Mouse (Mus musculus) midbrain, embryonic 12.5 days (tissue): ENCODE data around the gene Rab3il1. TPM values are rescaled to one million over a fixed set of nuclear protein-coding genes. Genes with fewer than 3 reads are reported as not detected.

Experiments used
- ATAC-seq: fragments of 200-750 bp; cut with Nextera tagmentation; 2 replicates; pipeline ENCODE4 v1.8.0; 2017; ENCODE audit warnings: low read depth, moderate TSS enrichment, moderate library complexity; ENCODE audit not compliant: low FRiP score
- H3K27ac ChIP-seq: fragments of 300-500 bp; sonication (generic); replicated peaks from 2 replicates; pipeline ENCODE4 v1.5.1; 2016; ENCODE audit warnings: mild to moderate bottlenecking
- H3K27me3 ChIP-seq: fragments of 300-500 bp; sonication (generic); 2 replicates; pipeline ENCODE4 v1.6.1; 2016; ENCODE audit warnings: mild to moderate bottlenecking
- H3K36me3 ChIP-seq: fragments of 300-500 bp; sonication (generic); 2 replicates; pipeline ENCODE4 v1.6.1; 2016
- H3K4me1 ChIP-seq: fragments of 300-500 bp; sonication (generic); 2 replicates; pipeline ENCODE4 v1.6.1; 2016
- H3K4me2 ChIP-seq: fragments of 300-500 bp; sonication (generic); replicated peaks from 2 replicates; pipeline ENCODE4 v1.6.1; 2016; ENCODE audit warnings: mild to moderate bottlenecking, moderate library complexity
- H3K4me3 ChIP-seq: fragments of 300-500 bp; sonication (generic); 2 replicates; pipeline ENCODE4 v1.5.1; 2016; ENCODE audit warnings: mild to moderate bottlenecking
- H3K9ac ChIP-seq: fragments of 300-500 bp; sonication (generic); replicated peaks from 2 replicates; pipeline ENCODE4 v1.6.1; 2016; ENCODE audit warnings: mild to moderate bottlenecking, moderate library complexity
- H3K9me3 ChIP-seq: fragments of 300-500 bp; sonication (generic); 2 replicates; pipeline ENCODE4 v1.6.1; 2016; ENCODE audit warnings: mild to moderate bottlenecking
- WGBS: fragments of 180-500 bp; shearing (Covaris S2); methylation state at CpG from one replicate; pipeline ENCODE4 v1.1.7; 2016; 5-methylcytosine and 5-hydroxymethylcytosine counted together
- polyA plus RNA-seq: library from polyadenylated mRNA; unstranded; fragments of >200 nt; fragmentation: Nextera tagmentation; extraction: Ambion mirVana; gene quantifications from 2 replicates; pipeline ENCODE4 v1.2.1, GENCODE M21; 2016

Gene Rab3il1
- polyA plus RNA-seq: 28.2 and 34.2 TPM in 2 replicates

GRCm38 (mm10) chr19:10001206-10001969 lies at the start of gene Rab3il1, which contains the start of gene Best1:
Rab3il1 (plus strand) TSS chr19:10001669.
Best1 (minus strand) TSS chr19:10001633.
- no peaks in the 10 kb centered on the region for H3K36me3 ChIP-seq
- H3K4me1 ChIP-seq: no peaks in the 10 kb centered on the region
- WGBS: 79% methylated on average over 7 of the region's 7 CpGs
- no peak within 1 kb of the TSS for H3K4me3 ChIP-seq
- ATAC-seq: no peak
- H3K27ac ChIP-seq: no peak within 1 kb of the TSS
- no peak within 1 kb of the TSS for H3K4me2 ChIP-seq
- no peak within 1 kb of the TSS for H3K9ac ChIP-seq
- no peaks in the 10 kb centered on the region for H3K9me3 ChIP-seq
- no peaks in the 10 kb centered on the region for H3K27me3 ChIP-seq

- no peak overlapping the region for H3K27ac ChIP-seq
- 72% methylated on average over 3 of the region's 3 CpGs for WGBS
- no peaks in the 10 kb centered on the region for H3K36me3 ChIP-seq
- no peak overlapping the region for H3K4me2 ChIP-seq
- H3K27me3 ChIP-seq: no peaks in the 10 kb centered on the region
- H3K9me3 ChIP-seq: no peaks in the 10 kb centered on the region
- no peak overlapping the region for H3K9ac ChIP-seq
- H3K4me3 ChIP-seq: no peak overlapping the region
- ATAC-seq: no peak
- H3K4me1 ChIP-seq: peaks cover 12% of the 10 kb centered on the region
Observed at GRCm38 (mm10) chr19:9952390-9952789, 49.1 kb upstream of the Rab3il1 start.

- no peak overlapping the region for H3K9ac ChIP-seq
- ATAC-seq: no peak
- no peaks in the 10 kb centered on the region for H3K9me3 ChIP-seq
- H3K27ac ChIP-seq: no peak overlapping the region
- 91% methylated on average over 3 of the region's 3 CpGs for WGBS
- no peak overlapping the region for H3K4me3 ChIP-seq
- H3K4me2 ChIP-seq: no peak overlapping the region
- H3K27me3 ChIP-seq: no peaks in the 10 kb centered on the region
- H3K36me3 ChIP-seq: no peaks in the 10 kb centered on the region
- H3K4me1 ChIP-seq: peaks cover 12% of the 10 kb centered on the region
Observed at GRCm38 (mm10) chr19:9952912-9953311, 48.6 kb upstream of the Rab3il1 start.

DNA sequence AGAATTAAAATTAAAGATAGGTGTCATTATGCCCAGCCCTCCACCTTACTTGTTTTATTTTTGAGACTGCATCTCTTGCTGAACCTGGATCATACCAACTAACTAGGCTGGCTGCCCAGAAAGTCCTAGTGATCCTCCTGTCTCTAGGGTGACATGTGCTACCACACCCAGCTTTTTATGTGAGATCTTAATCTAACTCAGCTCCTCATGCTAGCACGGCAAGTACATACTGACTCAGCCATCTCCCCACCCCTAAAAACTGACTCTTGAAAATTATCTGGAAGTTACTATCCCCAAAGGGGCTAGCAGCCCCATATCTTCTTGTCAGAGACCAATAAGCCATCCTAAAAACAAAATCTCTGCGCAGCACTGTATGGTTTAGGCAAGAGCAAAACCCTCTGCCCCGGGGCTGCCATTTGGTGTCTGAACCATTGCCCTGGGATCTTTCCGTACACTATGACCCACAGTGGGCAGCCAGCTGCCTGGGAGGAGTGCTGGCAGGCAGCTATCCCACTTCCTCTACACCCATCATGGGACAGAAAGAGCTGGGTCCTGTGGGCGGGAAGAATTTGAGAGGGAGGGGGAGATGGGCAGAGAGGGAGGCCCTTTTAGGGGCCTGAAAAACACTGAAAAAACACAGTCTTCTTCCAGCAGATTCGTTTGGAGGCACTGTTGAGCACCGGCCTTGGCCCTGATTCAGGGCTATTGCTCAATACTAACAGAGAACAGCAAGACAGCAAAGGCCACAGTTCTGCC lies 47.2 kb upstream of the Rab3il1 start:
- Histone ChIP-seq H3K27ac (no peak overlapping the region), H3K27me3 (no peaks in the 10 kb centered on the region), H3K4me3 (no peak overlapping the region), H3K36me3 (no peaks in the 10 kb centered on the region), H3K4me2 (no peak overlapping the region), H3K9ac (no peak overlapping the region), H3K9me3 (no peaks in the 10 kb centered on the region), H3K4me1 (peaks cover 12% of the 10 kb centered on the region)
- no peak for ATAC-seq
- WGBS: 53% methylated on average over 7 of the region's 7 CpGs

DNA sequence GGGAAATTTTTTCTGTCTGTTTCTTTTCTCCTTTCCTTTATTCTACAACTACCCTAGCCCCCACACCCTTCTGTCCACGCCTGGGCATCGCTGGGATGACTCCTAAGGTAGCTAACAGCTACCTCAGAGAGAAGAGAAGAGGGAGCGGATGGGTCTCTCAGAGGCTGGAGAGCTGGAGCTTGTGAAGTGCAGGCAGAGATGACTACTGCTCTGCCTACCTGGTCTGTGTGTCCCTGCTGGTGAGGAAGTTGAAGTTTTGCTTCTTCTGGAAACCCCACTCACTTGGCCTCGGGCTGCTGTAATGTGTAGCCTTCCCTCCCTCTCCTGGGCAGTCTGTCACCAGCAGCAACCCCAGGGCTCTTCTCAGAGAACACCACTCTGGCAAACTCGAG lies 46.7 kb upstream of the Rab3il1 start:
- Histone ChIP-seq H3K9me3 (no peaks in the 10 kb centered on the region), H3K4me1 (peaks cover 12% of the 10 kb centered on the region), H3K9ac (no peak overlapping the region), H3K27ac (no peak overlapping the region), H3K36me3 (no peaks in the 10 kb centered on the region), H3K4me2 (no peak overlapping the region), H3K27me3 (no peaks in the 10 kb centered on the region), H3K4me3 (no peak overlapping the region)
- ATAC-seq: no peak
- 48% methylated on average over 5 of the region's 5 CpGs for WGBS

DNA sequence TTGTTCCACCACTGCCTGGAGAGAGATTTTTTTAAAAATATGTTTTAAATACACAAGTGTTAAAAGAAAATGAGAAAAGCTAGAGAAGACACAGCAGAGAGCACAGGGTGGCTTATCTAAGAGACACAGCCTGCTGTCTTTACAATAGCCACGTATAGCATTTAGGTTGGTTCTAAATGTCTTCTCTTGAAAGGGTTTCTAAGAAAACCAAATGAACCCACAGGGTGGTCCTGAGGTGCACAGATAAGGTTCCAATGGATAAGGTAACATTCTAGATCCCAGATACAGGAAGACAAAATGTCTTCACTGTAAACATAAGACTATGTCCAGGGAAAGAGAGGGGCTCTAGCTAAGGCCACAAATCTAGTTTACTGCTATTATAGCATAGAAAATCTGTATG lies 46.0 kb upstream of the Rab3il1 start:
- H3K4me3 ChIP-seq: no peak overlapping the region
- no peaks in the 10 kb centered on the region for H3K27me3 ChIP-seq
- no peak for ATAC-seq
- no peaks in the 10 kb centered on the region for H3K36me3 ChIP-seq
- no peaks in the 10 kb centered on the region for H3K9me3 ChIP-seq
- H3K4me2 ChIP-seq: no peak overlapping the region
- H3K27ac ChIP-seq: no peak overlapping the region
- no peak overlapping the region for H3K9ac ChIP-seq
- H3K4me1 ChIP-seq: peaks cover 12% of the 10 kb centered on the region
- WGBS: 78% methylated on average over 1 of the region's 1 CpGs

- Histone ChIP-seq H3K4me2 (no peak overlapping the region), H3K9ac (no peak overlapping the region), H3K9me3 (no peaks in the 10 kb centered on the region), H3K27ac (no peak overlapping the region), H3K36me3 (no peaks in the 10 kb centered on the region), H3K27me3 (no peaks in the 10 kb centered on the region), H3K4me1 (peaks cover 12% of the 10 kb centered on the region), H3K4me3 (no peak overlapping the region)
- no peak for ATAC-seq
- 74% methylated on average over 4 of the region's 4 CpGs for WGBS
Observed at GRCm38 (mm10) chr19:9956624-9957388, 44.7 kb upstream of the Rab3il1 start.

- Histone ChIP-seq H3K9me3 (no peaks in the 10 kb centered on the region), H3K4me2 (no peak overlapping the region), H3K27me3 (no peaks in the 10 kb centered on the region), H3K4me3 (no peak overlapping the region), H3K27ac (no peak overlapping the region), H3K4me1 (peaks cover 12% of the 10 kb centered on the region), H3K9ac (no peak overlapping the region), H3K36me3 (no peaks in the 10 kb centered on the region)
- ATAC-seq: no peak
- 86% methylated on average over 5 of the region's 5 CpGs for WGBS
Observed at GRCm38 (mm10) chr19:9957965-9958364, 43.5 kb upstream of the Rab3il1 start.

DNA sequence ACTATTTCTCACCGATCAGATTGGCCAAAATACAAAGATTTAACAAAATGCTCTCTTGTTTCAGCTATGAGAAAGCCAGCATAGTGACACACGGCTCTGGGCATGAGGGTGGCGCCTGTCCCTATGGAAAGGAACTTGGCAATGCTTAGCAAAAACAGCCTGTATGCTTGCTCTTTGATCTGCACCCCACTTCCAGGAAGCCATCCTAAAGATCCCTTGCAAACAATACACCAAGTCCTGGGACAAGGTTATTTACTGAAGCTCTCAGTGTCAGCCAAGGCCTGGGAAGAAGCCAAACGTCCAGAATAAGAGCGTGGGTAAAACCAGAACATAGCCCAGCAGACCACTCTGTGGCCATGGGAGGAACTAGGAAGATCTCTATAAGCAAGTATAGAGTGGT lies 40.7 kb upstream of the Rab3il1 start:
- no peak for ATAC-seq
- Histone ChIP-seq H3K9me3 (no peaks in the 10 kb centered on the region), H3K27ac (no peak overlapping the region), H3K4me1 (0 out of 2 replicates have a peak, but pooled peaks cover 4% of the 10 kb centered on the region), H3K27me3 (no peaks in the 10 kb centered on the region), H3K9ac (no peak overlapping the region), H3K4me2 (no peak overlapping the region), H3K36me3 (no peaks in the 10 kb centered on the region), H3K4me3 (no peak overlapping the region)
- 89% methylated on average over 5 of the region's 5 CpGs for WGBS

DNA sequence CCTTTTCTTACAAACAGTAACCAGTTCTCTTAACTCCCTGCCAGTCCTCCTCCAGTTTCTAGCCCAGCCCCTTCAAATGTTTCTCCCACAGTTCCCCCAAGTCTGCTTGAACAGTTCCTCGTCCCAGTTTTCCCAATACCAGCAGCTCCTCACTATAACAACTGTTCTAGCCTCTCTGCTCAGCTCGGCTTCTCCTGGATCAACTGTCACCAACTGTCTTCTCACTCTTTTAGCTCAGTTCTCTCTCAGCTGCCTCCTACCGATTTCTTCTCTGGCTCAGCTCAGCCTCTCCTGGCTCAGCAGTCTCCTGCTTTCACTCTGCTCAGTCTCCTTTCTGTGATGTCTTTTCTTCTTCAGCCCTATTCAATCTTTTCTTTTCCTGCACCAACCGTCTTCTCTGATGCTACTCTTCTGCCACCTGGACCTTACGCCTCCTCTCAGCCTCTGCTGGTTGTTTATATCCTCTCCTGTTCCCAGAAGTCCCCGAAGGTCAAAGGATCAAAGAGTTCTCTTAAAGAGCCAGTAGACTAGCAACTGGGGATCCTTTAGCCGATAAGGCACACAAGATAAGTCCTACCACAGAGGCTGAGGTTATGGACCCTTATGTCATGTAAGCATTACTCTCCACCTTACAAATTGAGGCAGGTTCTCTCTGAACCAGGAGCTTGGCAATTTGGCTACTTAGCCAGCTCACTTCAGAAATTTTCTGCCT lies 37.1 kb upstream of the Rab3il1 start:
- no peak overlapping the region for H3K9ac ChIP-seq
- no peak overlapping the region for H3K27ac ChIP-seq
- ATAC-seq: no peak
- no peaks in the 10 kb centered on the region for H3K36me3 ChIP-seq
- no peak overlapping the region for H3K4me3 ChIP-seq
- no peak overlapping the region for H3K4me2 ChIP-seq
- WGBS: 29% methylated on average over 7 of the region's 7 CpGs
- no peaks in the 10 kb centered on the region for H3K4me1 ChIP-seq
- no peaks in the 10 kb centered on the region for H3K9me3 ChIP-seq
- no peaks in the 10 kb centered on the region for H3K27me3 ChIP-seq

DNA sequence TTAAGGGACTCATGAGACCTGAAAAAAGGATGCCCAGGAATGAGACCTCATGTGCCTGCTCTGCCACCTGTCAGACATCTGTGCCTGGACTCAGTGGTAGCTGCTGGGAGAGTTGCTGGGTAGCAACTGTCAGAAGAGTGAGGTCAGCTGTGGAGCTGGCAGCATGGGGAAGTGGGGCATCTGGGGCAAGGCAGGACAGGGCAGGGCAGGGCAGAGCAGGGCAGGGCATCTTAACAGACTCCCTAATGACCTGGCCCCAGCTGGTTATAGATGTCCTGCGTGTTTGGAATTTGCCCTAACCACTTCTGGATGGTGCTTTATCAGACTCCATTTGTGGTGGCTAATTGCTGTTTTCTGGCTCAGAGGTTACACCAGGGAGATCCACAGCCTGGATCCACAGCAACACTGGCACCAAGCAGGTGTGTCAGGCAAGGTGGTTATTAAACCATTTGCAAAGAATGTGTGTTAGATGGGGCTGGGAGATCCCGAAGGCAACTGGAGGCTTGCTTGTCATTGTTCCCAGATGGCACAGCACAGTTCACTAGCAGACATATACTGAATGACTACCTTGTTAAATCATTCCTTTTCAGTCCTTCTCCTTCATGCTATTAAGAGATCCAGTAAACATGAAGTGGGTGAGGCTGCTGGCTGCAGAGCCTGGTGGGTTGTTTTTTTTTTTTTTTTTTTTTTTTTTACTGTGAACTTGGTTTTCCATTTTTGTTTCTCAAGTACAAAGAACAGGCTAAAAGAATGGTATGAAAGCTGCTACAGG lies 35.2 kb upstream of the Rab3il1 start:
- 79% methylated on average over 2 of the region's 2 CpGs for WGBS
- H3K9ac ChIP-seq: no peak overlapping the region
- ATAC-seq: no peak
- H3K27ac ChIP-seq: no peak overlapping the region
- H3K9me3 ChIP-seq: no peaks in the 10 kb centered on the region
- no peaks in the 10 kb centered on the region for H3K36me3 ChIP-seq
- H3K4me3 ChIP-seq: no peak overlapping the region
- no peak overlapping the region for H3K4me2 ChIP-seq
- no peaks in the 10 kb centered on the region for H3K4me1 ChIP-seq
- no peaks in the 10 kb centered on the region for H3K27me3 ChIP-seq
